Mouse (Mus musculus) embryonic facial prominence, embryonic 11.5 days (tissue): ENCODE measurements around the gene 9330182O14Rik. TPM values are rescaled to one million over a fixed set of nuclear protein-coding genes. Genes with fewer than 3 reads are reported as not detected.

ENCODE experiments used
- ATAC-seq: fragments of 200-750 bp; cut with Nextera tagmentation; replicated peaks from 2 replicates; pipeline ENCODE4 v1.8.0; 2017; ENCODE audit warnings: low read depth; ENCODE audit not compliant: insufficient number of reproducible peaks, low FRiP score, low TSS enrichment
- DNase-seq: peaks from one replicate; pipeline ENCODE4 v3.0.0-alpha.2; 2015; ENCODE audit warnings: low spot score
- H3K27ac ChIP-seq: fragments of 300-500 bp; sonication (generic); replicated peaks from 2 replicates; pipeline ENCODE4 v1.5.1; 2014; ENCODE audit warnings: mild to moderate bottlenecking, low read depth, low read length, control low read depth
- H3K27me3 ChIP-seq: fragments of 300-500 bp; sonication (generic); 2 replicates; pipeline ENCODE4 v1.6.1; 2014; ENCODE audit warnings: mild to moderate bottlenecking, low read length, moderate library complexity, mixed read lengths; ENCODE audit not compliant: control insufficient read depth, insufficient read depth
- H3K36me3 ChIP-seq: fragments of 300-500 bp; sonication (generic); replicated peaks from 2 replicates; pipeline ENCODE4 v1.6.1; 2014; ENCODE audit warnings: low read depth, mild to moderate bottlenecking, low read length, moderate library complexity, mixed read lengths; ENCODE audit not compliant: control insufficient read depth, insufficient read depth
- H3K4me1 ChIP-seq: fragments of 300-500 bp; sonication (generic); 2 replicates; pipeline ENCODE4 v1.6.1; 2014; ENCODE audit warnings: low read length, mixed read lengths; ENCODE audit not compliant: control insufficient read depth, insufficient read depth
- H3K4me2 ChIP-seq: fragments of 300-500 bp; sonication (generic); 2 replicates; pipeline ENCODE4 v1.6.1; 2014; ENCODE audit warnings: low read depth, mild to moderate bottlenecking, control low read depth, low read length, moderate library complexity
- H3K4me3 ChIP-seq: fragments of 300-500 bp; sonication (generic); 2 replicates; pipeline ENCODE4 v1.5.1; 2014; ENCODE audit warnings: low read depth, low read length, control low read depth
- H3K9ac ChIP-seq: fragments of 300-500 bp; sonication (generic); replicated peaks from 2 replicates; pipeline ENCODE4 v1.6.1; 2014; ENCODE audit warnings: mild to moderate bottlenecking, control low read depth, low read length
- H3K9me3 ChIP-seq: fragments of 300-500 bp; sonication (generic); replicated peaks from 2 replicates; pipeline ENCODE4 v1.6.1; 2016; ENCODE audit warnings: mild to moderate bottlenecking, low read length, inconsistent platforms, mixed read lengths; ENCODE audit not compliant: control insufficient read depth
- WGBS: fragments of 180-500 bp; shearing (Covaris S2); extraction: QIAGEN DNeasy Blood & Tissue Kit; methylation state at CpG from one replicate; pipeline ENCODE4 v1.1.7; 2014; 5-methylcytosine and 5-hydroxymethylcytosine counted together
- polyA plus RNA-seq: library from polyadenylated mRNA; unstranded; fragments of >200 nt; fragmentation: Nextera tagmentation; extraction: Ambion mirVana; gene quantifications from 2 replicates; pipeline ENCODE4 v1.2.1, GENCODE M21; 2014

Gene 9330182O14Rik
- polyA plus RNA-seq, 1 experiment from 2014 or later: not detected

- WGBS: 47% methylated on average over 5 of the region's 5 CpGs
- no peak overlapping the region for H3K4me2 ChIP-seq
- H3K4me1 ChIP-seq: no peaks in the 10 kb centered on the region
- no peak overlapping the region for H3K9ac ChIP-seq
- no peaks in the 10 kb centered on the region for H3K27me3 ChIP-seq
- no peak for ATAC-seq
- DNase-seq: no peak
- H3K9me3 ChIP-seq: no peaks in the 10 kb centered on the region
- H3K4me3 ChIP-seq: no peak overlapping the region
- H3K36me3 ChIP-seq: no peaks in the 10 kb centered on the region
- no peak overlapping the region for H3K27ac ChIP-seq
Measured at GRCm38 (mm10) chr15:40129496-40129895, 4.7 kb upstream of the 9330182O14Rik start.

DNA sequence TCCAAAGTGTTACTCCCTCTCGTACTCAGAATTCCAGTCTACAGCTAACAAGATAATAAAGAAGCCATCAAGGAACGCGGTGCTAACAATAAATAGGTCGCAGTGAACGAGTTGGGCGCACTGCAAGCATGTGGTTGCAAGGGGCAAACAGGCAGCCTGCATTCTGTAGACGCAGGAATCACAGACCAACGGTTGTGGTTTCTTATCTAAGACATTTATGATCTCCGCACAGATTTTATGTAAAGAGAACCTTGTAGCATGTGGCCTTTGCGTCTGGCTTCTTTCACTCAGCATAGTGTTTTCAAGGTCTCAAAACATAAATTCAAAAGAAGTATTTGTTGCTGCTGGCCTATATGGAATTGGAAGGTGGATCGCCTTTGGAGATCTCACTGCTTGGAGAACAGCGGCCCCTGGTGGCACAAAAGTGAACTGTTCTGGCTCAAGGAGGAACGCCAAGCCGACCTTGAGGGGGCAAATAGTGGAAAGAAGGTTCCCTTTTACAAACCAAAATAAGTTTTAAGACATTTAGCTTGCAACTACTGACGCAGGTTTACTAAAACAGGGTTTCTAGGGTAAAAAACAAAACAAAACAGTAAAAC is 3.2 kb upstream of the 9330182O14Rik start:
- H3K27ac ChIP-seq: no peak overlapping the region
- no peak overlapping the region for H3K9ac ChIP-seq
- no peak for ATAC-seq
- H3K4me1 ChIP-seq: no peaks in the 10 kb centered on the region
- 25% methylated on average over 15 of the region's 15 CpGs for WGBS
- no peak overlapping the region for H3K4me3 ChIP-seq
- no peaks in the 10 kb centered on the region for H3K36me3 ChIP-seq
- peak; percentile 85 for DNase-seq
- no peaks in the 10 kb centered on the region for H3K9me3 ChIP-seq
- H3K27me3 ChIP-seq: no peaks in the 10 kb centered on the region
- H3K4me2 ChIP-seq: no peak overlapping the region

DNA sequence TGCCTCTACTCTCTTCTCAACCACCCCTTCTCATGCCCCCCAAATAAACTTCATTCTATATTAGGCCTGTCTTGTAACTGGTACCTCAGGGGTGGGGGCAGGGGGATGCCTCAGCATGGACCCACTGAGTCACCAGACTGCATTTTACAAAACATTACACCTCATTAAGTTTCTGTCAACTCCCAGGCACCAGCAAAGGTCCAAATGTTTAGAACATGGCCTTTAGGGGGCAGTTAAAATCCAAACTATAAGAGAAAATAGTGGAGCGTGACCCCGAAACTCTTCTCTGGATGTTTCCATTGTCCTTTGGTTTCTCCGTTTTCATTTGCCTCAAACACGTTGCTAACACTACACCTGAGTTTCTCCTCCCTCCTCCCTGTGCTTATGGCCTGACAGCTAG is 1.8 kb upstream of the 9330182O14Rik start:
- ATAC-seq (no peak), DNase-seq (no peak)
- Histone ChIP-seq H3K9ac (no peak overlapping the region), H3K4me2 (no peak overlapping the region), H3K27me3 (no peaks in the 10 kb centered on the region), H3K27ac (no peak overlapping the region), H3K9me3 (no peaks in the 10 kb centered on the region), H3K4me1 (no peaks in the 10 kb centered on the region), H3K4me3 (no peak overlapping the region), H3K36me3 (no peaks in the 10 kb centered on the region)
- 84% methylated on average over 4 of the region's 4 CpGs for WGBS

DNA sequence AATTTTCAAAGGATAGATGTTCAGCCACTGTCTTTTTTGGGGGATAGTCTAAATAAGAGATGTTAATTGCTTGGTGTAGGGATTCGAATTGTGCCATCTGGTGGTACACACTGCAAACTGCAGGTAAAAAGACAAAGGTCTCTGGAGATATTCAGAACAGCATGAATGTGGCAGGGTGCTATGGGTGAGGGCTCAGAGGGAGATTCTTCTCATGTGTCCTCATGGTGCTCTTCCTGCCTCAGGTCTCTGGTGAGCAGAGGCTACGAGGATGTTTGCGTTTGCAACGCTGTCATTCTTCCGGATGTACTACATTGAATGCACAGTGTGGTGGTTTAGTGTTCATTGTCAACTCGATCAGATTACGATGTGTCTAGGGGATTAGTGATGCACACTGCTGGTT is 10.1 kb downstream of the 9330182O14Rik start:
- H3K4me3 ChIP-seq: no peak overlapping the region
- no peaks in the 10 kb centered on the region for H3K36me3 ChIP-seq
- ATAC-seq (no peak), DNase-seq (peak; percentile 62)
- 50% methylated on average over 7 of the region's 7 CpGs for WGBS
- H3K27me3 ChIP-seq: no peaks in the 10 kb centered on the region
- no peak overlapping the region for H3K9ac ChIP-seq
- no peak overlapping the region for H3K27ac ChIP-seq
- no peaks in the 10 kb centered on the region for H3K9me3 ChIP-seq
- no peak overlapping the region for H3K4me2 ChIP-seq
- no peaks in the 10 kb centered on the region for H3K4me1 ChIP-seq

DNA sequence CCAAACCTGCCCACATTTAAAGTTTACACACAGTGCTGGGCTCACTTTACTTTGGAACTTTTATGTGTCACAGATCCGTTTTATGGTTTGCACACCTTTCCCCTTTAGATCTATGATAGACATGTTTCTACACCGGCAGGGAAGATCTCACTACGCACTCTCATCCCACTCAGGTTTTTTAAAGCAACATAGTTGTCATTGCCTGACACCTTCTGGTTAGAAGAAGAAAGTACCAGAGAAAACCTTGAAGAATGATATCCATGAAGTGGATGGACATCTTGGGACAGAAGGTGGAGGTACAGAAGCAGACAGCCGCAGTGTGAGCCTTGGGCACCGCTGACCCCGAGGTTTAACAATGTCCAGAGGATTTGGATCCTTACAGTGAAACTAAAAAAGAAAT is 23.5 kb downstream of the 9330182O14Rik start:
- Histone ChIP-seq H3K27ac (no peak overlapping the region), H3K27me3 (no peaks in the 10 kb centered on the region), H3K4me3 (no peak overlapping the region), H3K36me3 (no peaks in the 10 kb centered on the region), H3K9ac (no peak overlapping the region), H3K4me1 (no peaks in the 10 kb centered on the region), H3K9me3 (no peaks in the 10 kb centered on the region), H3K4me2 (no peak overlapping the region)
- DNase-seq (no peak), ATAC-seq (no peak)
- 87% methylated on average over 6 of the region's 6 CpGs for WGBS

DNA sequence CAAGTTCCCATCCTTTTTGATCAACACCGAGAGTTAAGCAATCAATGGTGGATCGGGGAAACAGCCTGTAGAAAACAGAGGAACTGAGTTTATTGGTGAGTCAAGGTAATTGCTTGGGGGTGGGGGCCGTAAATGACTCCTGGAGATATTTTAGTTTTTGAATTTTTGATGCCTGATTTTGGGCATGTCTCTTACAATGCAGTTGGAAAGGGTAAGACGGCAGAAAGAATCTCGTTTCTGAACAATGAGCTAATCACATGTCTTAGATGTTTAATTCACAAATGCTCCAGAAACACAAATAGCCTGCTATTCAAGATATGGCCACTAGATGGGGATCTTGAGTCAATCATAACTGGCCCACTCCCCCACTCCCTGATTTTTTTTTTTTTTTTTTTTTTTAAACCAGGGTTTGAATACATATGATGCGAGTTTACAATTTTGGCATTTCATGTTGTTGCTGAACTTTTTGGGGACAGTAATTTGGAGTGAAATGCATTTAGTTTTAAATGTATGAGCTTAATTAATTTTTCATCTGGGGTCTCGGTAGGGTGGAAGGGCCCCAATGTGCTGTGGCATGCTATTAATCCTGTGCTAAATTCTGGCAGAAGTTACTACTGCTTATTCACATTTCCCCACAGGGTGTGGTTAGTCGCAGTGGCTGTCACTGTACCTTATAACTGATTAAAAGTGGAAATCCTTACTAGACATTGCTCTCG is 32.6 kb downstream of the 9330182O14Rik start:
- WGBS: 43% methylated on average over 9 of the region's 9 CpGs
- Histone ChIP-seq H3K4me3 (no peak overlapping the region), H3K27me3 (no peaks in the 10 kb centered on the region), H3K9me3 (no peaks in the 10 kb centered on the region), H3K36me3 (no peaks in the 10 kb centered on the region), H3K4me2 (no peak overlapping the region), H3K9ac (no peak overlapping the region), H3K27ac (no peak overlapping the region), H3K4me1 (no peaks in the 10 kb centered on the region; the same call in 1 of the 2 replicates)
- ATAC-seq (no peak; the same call in 1 of the 2 replicates), DNase-seq (peak; percentile 79)

GRCm38 (mm10) chr15:40167276-40168139 is 33.3 kb downstream of the 9330182O14Rik start:
- DNase-seq (no peak), ATAC-seq (no peak)
- Histone ChIP-seq H3K9me3 (no peaks in the 10 kb centered on the region), H3K27ac (no peak overlapping the region), H3K36me3 (no peaks in the 10 kb centered on the region), H3K4me3 (no peak overlapping the region), H3K4me2 (no peak overlapping the region), H3K4me1 (no peaks in the 10 kb centered on the region; the same call in 1 of the 2 replicates), H3K27me3 (no peaks in the 10 kb centered on the region), H3K9ac (peak overlapping the region; percentile 25; the same call in 1 of the 2 replicates)
- WGBS: 58% methylated on average over 26 of the region's 26 CpGs
